Comparison of ENCODE assay signal across 8 mouse cellular contexts in the genomic region with DNA sequence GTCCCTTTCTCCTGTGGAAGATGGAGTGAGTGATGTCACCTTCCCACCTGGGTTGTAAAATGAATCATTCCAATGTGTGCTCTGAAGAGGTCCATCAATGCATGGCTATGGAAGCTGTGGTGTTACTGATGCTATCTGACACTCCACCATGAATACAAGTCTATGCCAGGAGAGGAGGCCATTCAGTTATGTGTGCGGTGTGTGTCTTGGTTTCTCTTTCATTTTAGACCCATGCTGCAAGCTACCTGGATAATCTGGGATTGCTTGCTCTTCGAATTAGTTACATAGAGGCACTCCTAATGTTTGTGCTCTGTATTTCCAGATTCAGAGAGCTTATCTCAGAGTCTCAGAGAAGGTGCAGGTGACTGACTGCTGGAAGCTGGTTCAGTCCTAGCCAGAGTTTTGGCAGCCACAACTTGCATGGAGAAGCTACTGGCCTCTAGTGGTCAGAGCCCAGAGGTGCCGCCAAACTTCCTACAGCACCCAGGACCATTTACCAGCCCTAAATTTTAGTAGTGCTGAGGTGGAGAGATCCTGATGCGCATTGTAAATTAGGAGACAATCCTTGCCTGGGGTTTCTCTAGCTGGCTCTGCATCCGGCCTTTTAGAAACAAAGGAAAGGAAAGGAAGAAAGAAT.
DNase-seq lines count a peak whose midpoint lies in the region; ATAC-seq and TF ChIP-seq lines count a peak whose summit lies in the region.

No protein-coding gene starts in this region.

- no peak; the same call in 1 of the 2 replicates for ATAC-seq in hindbrain, embryonic 14.5 days (ENCODE audit: low FRiP score)
- no peak for ATAC-seq in hindbrain, embryonic 12.5 days (ENCODE audit: low FRiP score)
- no peak for ATAC-seq in forebrain, embryonic 14.5 days
- ATAC-seq in intestine, embryonic 14.5 days (replicated peaks; ENCODE audit: low FRiP score, low TSS enrichment, low read depth): 0 out of 2 replicates have a peak, but pooled peaks have one; percentile 38
- ATAC-seq in midbrain, embryonic 15.5 days (replicated peaks): peak; percentile 77; the same call in 1 of the 2 replicates

- H3K27ac ChIP-seq in hindbrain, embryonic 14.5 days: no peak overlapping the region
- H3K27ac ChIP-seq in hindbrain, embryonic 12.5 days: no peak overlapping the region
- H3K27ac ChIP-seq in bone marrow macrophage, adult 2 months (ENCODE audit: insufficient read depth, low read depth, low read length): no peak overlapping the region
- H3K27ac ChIP-seq in forebrain, embryonic 14.5 days (ENCODE audit: low read depth, low read length): no peak overlapping the region
- no peak overlapping the region for H3K27ac ChIP-seq in intestine, embryonic 14.5 days (ENCODE audit: low read depth)
- no peak overlapping the region for H3K27ac ChIP-seq in midbrain, embryonic 15.5 days

- H3K36me3 ChIP-seq in hindbrain, embryonic 14.5 days (replicated peaks; ENCODE audit: control insufficient read depth, insufficient read depth): no peaks in the 10 kb centered on the region
- no peaks in the 10 kb centered on the region for H3K36me3 ChIP-seq in hindbrain, embryonic 12.5 days
- no peaks in the 10 kb centered on the region for H3K36me3 ChIP-seq in forebrain, embryonic 14.5 days (ENCODE audit: control insufficient read depth, insufficient read depth, low read length)
- H3K36me3 ChIP-seq in intestine, embryonic 14.5 days (ENCODE audit: control insufficient read depth, insufficient read depth, low read length): no peaks in the 10 kb centered on the region
- H3K36me3 ChIP-seq in midbrain, embryonic 15.5 days (replicated peaks): no peaks in the 10 kb centered on the region

- H3K4me3 ChIP-seq in hindbrain, embryonic 14.5 days (replicated peaks; ENCODE audit: low read length): no peak overlapping the region
- H3K4me3 ChIP-seq in hindbrain, embryonic 12.5 days: no peak overlapping the region
- no peak overlapping the region for H3K4me3 ChIP-seq in bone marrow macrophage, adult 2 months (ENCODE audit: insufficient read depth, low read length)
- H3K4me3 ChIP-seq in forebrain, embryonic 14.5 days (ENCODE audit: low read depth, low read length): no peak overlapping the region
- H3K4me3 ChIP-seq in intestine, embryonic 14.5 days (ENCODE audit: low read depth, low read length): no peak overlapping the region
- H3K4me3 ChIP-seq in midbrain, embryonic 15.5 days: no peak overlapping the region

- WGBS in hindbrain, embryonic 14.5 days: 36% methylated on average over 5 of the region's 5 CpGs
- WGBS in hindbrain, embryonic 12.5 days: 31% methylated on average over 5 of the region's 5 CpGs
- 32% methylated on average over 5 of the region's 5 CpGs for WGBS in forebrain, embryonic 14.5 days
- 38% methylated on average over 5 of the region's 5 CpGs for WGBS in intestine, embryonic 14.5 days
- 31% methylated on average over 5 of the region's 5 CpGs for WGBS in midbrain, embryonic 15.5 days

- DNase-seq in hindbrain, embryonic 14.5 days (ENCODE audit: low spot score): peak; percentile 69
- DNase-seq in forebrain, embryonic 14.5 days (ENCODE audit: low spot score): peak; percentile 73
- DNase-seq in intestine, embryonic 14.5 days (ENCODE audit: low spot score): no peak
- DNase-seq in left cerebral cortex, postnatal 10 days (ENCODE audit: extremely low spot score in 1 of 2, low spot score in 2 of 2): peak; percentile 53 to 76
- DNase-seq in testis, postnatal 10 days (ENCODE audit: low spot score): peak; percentile 70

- no peak overlapping the region for H3K4me2 ChIP-seq in hindbrain, embryonic 14.5 days (replicated peaks)
- no peak overlapping the region for H3K4me2 ChIP-seq in hindbrain, embryonic 12.5 days (replicated peaks)
- H3K4me2 ChIP-seq in forebrain, embryonic 14.5 days (ENCODE audit: low read length): no peak overlapping the region
- no peak overlapping the region for H3K4me2 ChIP-seq in intestine, embryonic 14.5 days (ENCODE audit: low read length)
- H3K4me2 ChIP-seq in midbrain, embryonic 15.5 days: no peak overlapping the region

- H3K27me3 ChIP-seq in hindbrain, embryonic 14.5 days (ENCODE audit: control insufficient read depth, insufficient read depth, low read length): no peaks in the 10 kb centered on the region
- H3K27me3 ChIP-seq in hindbrain, embryonic 12.5 days: no peaks in the 10 kb centered on the region
- no peaks in the 10 kb centered on the region for H3K27me3 ChIP-seq in forebrain, embryonic 14.5 days (replicated peaks; ENCODE audit: control insufficient read depth, insufficient read depth, low read length)
- H3K27me3 ChIP-seq in intestine, embryonic 14.5 days (replicated peaks; ENCODE audit: control insufficient read depth, insufficient read depth, low read length): no peaks in the 10 kb centered on the region
- no peaks in the 10 kb centered on the region for H3K27me3 ChIP-seq in midbrain, embryonic 15.5 days (replicated peaks)

- TF ChIP-seq CTCF in bone marrow macrophage, adult 2 months (IDR thresholded peaks at IDR 0.05; ENCODE audit: low read depth, low read length): peak; percentile 76

- intact Hi-C loops in left cerebral cortex, postnatal 10 days (cut with DNase I): loop anchor here (2.0 kb wide), 1 partner anchor 94 kb away; no protein-coding TSS in a partner anchor

- H3K9me3 ChIP-seq in hindbrain, embryonic 14.5 days (ENCODE audit: control insufficient read depth, low read length): no peaks in the 10 kb centered on the region
- H3K9me3 ChIP-seq in hindbrain, embryonic 12.5 days (replicated peaks): no peaks in the 10 kb centered on the region
- H3K9me3 ChIP-seq in forebrain, embryonic 14.5 days (replicated peaks; ENCODE audit: control insufficient read depth, low read length): no peaks in the 10 kb centered on the region
- H3K9me3 ChIP-seq in intestine, embryonic 14.5 days (ENCODE audit: control insufficient read depth, low read length): no peaks in the 10 kb centered on the region
- H3K9me3 ChIP-seq in midbrain, embryonic 15.5 days: no peaks in the 10 kb centered on the region

- H3K4me1 ChIP-seq in hindbrain, embryonic 14.5 days (replicated peaks; ENCODE audit: control insufficient read depth, insufficient read depth, low read length): no peaks in the 10 kb centered on the region
- H3K4me1 ChIP-seq in hindbrain, embryonic 12.5 days: no peaks in the 10 kb centered on the region
- H3K4me1 ChIP-seq in bone marrow macrophage, adult 2 months (ENCODE audit: control insufficient read depth, insufficient read depth, low read length): peaks cover 4% of the 10 kb centered on the region
- H3K4me1 ChIP-seq in forebrain, embryonic 14.5 days (ENCODE audit: control insufficient read depth, insufficient read depth, low read length): no peaks in the 10 kb centered on the region
- H3K4me1 ChIP-seq in intestine, embryonic 14.5 days (replicated peaks; ENCODE audit: control insufficient read depth, insufficient read depth, low read length): no peaks in the 10 kb centered on the region
- H3K4me1 ChIP-seq in midbrain, embryonic 15.5 days: no peaks in the 10 kb centered on the region

- no peak overlapping the region for H3K9ac ChIP-seq in hindbrain, embryonic 14.5 days
- no peak overlapping the region for H3K9ac ChIP-seq in hindbrain, embryonic 12.5 days
- no peak overlapping the region for H3K9ac ChIP-seq in forebrain, embryonic 14.5 days (ENCODE audit: low read length)
- no peak overlapping the region for H3K9ac ChIP-seq in intestine, embryonic 14.5 days (ENCODE audit: low read length)
- H3K9ac ChIP-seq in midbrain, embryonic 15.5 days: no peak overlapping the region

- TF ChIP-seq POLR2A in bone marrow macrophage, adult 2 months (IDR thresholded peaks at IDR 0.05; ENCODE audit: borderline replicate concordance, low read depth, low read length): no peak

Comparison
In these comparisons a context has a peak if more than half of its experiments do, and no peak if none do; other contexts are left out.
1. ATAC-seq: peak in intestine, embryonic 14.5 days (single experiment) and midbrain, embryonic 15.5 days (single experiment); none in hindbrain, embryonic 14.5 days (single experiment), hindbrain, embryonic 12.5 days (single experiment) and forebrain, embryonic 14.5 days (single experiment).